Mouse (Mus musculus) myocyte (in vitro differentiated cells): Measurements from ENCODE around the gene Aifm3.

ENCODE experiments used
- MYOD1 ChIP-seq, 3 experiments: IDR thresholded peaks; one replicate each; pipeline ENCODE4 v1.6.1; 2011; ENCODE audit warnings: control low read depth in 2 of 3, low read depth in 2 of 3, mild to moderate bottlenecking in 2 of 3, moderate library complexity in 1 of 3; ENCODE audit not compliant: insufficient read length in 2 of 3, control insufficient read depth in 1 of 3
- MYOG ChIP-seq, 3 experiments: IDR thresholded peaks; one replicate each; pipeline ENCODE4 v1.6.1; 2011; ENCODE audit warnings: control low read depth in 2 of 3, low read depth in 2 of 3, mild to moderate bottlenecking in 2 of 3; ENCODE audit not compliant: insufficient read length in 2 of 3, control insufficient read depth in 1 of 3, insufficient read depth in 1 of 3
- POLR2A ChIP-seq: IDR thresholded peaks from one replicate; pipeline ENCODE4 v1.6.1; 2011; ENCODE audit warnings: low read depth, mild to moderate bottlenecking, control low read depth, moderate library complexity; ENCODE audit not compliant: insufficient read length
- TCF12 ChIP-seq: IDR thresholded peaks from one replicate; pipeline ENCODE4 v1.6.1; 2011; ENCODE audit warnings: mild to moderate bottlenecking, control low read depth; ENCODE audit not compliant: poor library complexity, insufficient read depth, severe bottlenecking
- TCF3 ChIP-seq: IDR thresholded peaks from one replicate; pipeline ENCODE4 v1.6.1; 2011; ENCODE audit warnings: low read depth, control low read depth; ENCODE audit not compliant: insufficient read length
- USF1 ChIP-seq: IDR thresholded peaks from one replicate; pipeline ENCODE4 v1.6.1; 2011; ENCODE audit warnings: low read depth, mild to moderate bottlenecking, control low read depth, moderate library complexity

- TF ChIP-seq USF1 (no peak), POLR2A (no peak), MYOG (IDR thresholded peaks at IDR 0.05; ENCODE audit: control insufficient read depth in 1 of 3, insufficient read depth in 1 of 3, insufficient read length in 2 of 3, low read depth in 2 of 3) (no peak), TCF3 (no peak), MYOD1 (IDR thresholded peaks at IDR 0.05; ENCODE audit: control insufficient read depth in 1 of 3, insufficient read length in 2 of 3, low read depth in 2 of 3) (no peak), TCF12 (no peak)
Observed at GRCm38 (mm10) chr16:17496499-17497305, 7.3 kb downstream of the Aifm3 start.
